Mouse (Mus musculus): ENCODE data around the gene Usp30.

Usp30 gene

GRCm38 (mm10) chr5:114067543-114067942, 2.3 kb downstream of the Usp30 start:
- no peak for DNase-seq (ENCODE audit: low spot score in 2 of 2)

- no peak for DNase-seq (ENCODE audit: low spot score in 2 of 2)
Observed at GRCm38 (mm10) chr5:114067982-114068381, 2.7 kb downstream of the Usp30 start.

- DNase-seq (ENCODE audit: low spot score in 2 of 2): no peak
Observed at GRCm38 (mm10) chr5:114070858-114071257, 5.6 kb downstream of the Usp30 start.

- DNase-seq (ENCODE audit: low spot score in 2 of 2): no peak
Observed at GRCm38 (mm10) chr5:114072262-114072661, 7.0 kb downstream of the Usp30 start.

- peak in 1 of 2 experiments; percentile 53 for DNase-seq (ENCODE audit: low spot score in 2 of 2)
Observed at GRCm38 (mm10) chr5:114077009-114077408, 11.7 kb downstream of the Usp30 start.

GRCm38 (mm10) chr5:114085501-114085900, 20.2 kb downstream of the Usp30 start:
- DNase-seq (ENCODE audit: low spot score in 2 of 2): no peak

- peak in 1 of 2 experiments; percentile 69 for DNase-seq (ENCODE audit: low spot score in 2 of 2)
Observed at GRCm38 (mm10) chr5:114087875-114088480, 22.7 kb downstream of the Usp30 start.

- no peak for DNase-seq (ENCODE audit: low spot score in 2 of 2)
Observed at GRCm38 (mm10) chr5:114090421-114091013, 25.3 kb downstream of the Usp30 start.

GRCm38 (mm10) chr5:114091057-114091807, 26.0 kb downstream of the Usp30 start, which contains the start of gene Svop:
Gene Svop, minus strand, starts transcription at chr5:114091570.
- DNase-seq (ENCODE audit: low spot score in 2 of 2): peak; percentile 87

- DNase-seq (ENCODE audit: low spot score in 2 of 2): peak; percentile 95 to 96
Observed at GRCm38 (mm10) chr5:114099709-114100389, 34.6 kb downstream of the Usp30 start.

- DNase-seq (ENCODE audit: low spot score in 2 of 2): peak in 1 of 2 experiments; percentile 42
Observed at GRCm38 (mm10) chr5:114100390-114101099, 35.3 kb downstream of the Usp30 start.

GRCm38 (mm10) chr5:114101873-114102272, 36.6 kb downstream of the Usp30 start:
- DNase-seq (ENCODE audit: low spot score in 2 of 2): no peak

- no peak for DNase-seq (ENCODE audit: low spot score in 2 of 2)
Observed at GRCm38 (mm10) chr5:114102807-114103206, 37.5 kb downstream of the Usp30 start.

- no peak for DNase-seq (ENCODE audit: low spot score in 2 of 2)
Observed at GRCm38 (mm10) chr5:114106391-114106935, 41.2 kb downstream of the Usp30 start.

- no peak for DNase-seq (ENCODE audit: low spot score in 2 of 2)
Observed at GRCm38 (mm10) chr5:114113334-114113733, 48.1 kb downstream of the Usp30 start.

GRCm38 (mm10) chr5:114115030-114115429, 49.8 kb downstream of the Usp30 start:
- DNase-seq (ENCODE audit: low spot score in 2 of 2): no peak

- DNase-seq (ENCODE audit: low spot score in 2 of 2): no peak
Observed at GRCm38 (mm10) chr5:114116586-114116985, 51.3 kb downstream of the Usp30 start.

GRCm38 (mm10) chr5:114119806-114120205, 54.5 kb downstream of the Usp30 start:
- no peak for DNase-seq (ENCODE audit: low spot score in 2 of 2)

- no peak for DNase-seq (ENCODE audit: low spot score in 2 of 2)
Observed at GRCm38 (mm10) chr5:114126008-114126407, 60.7 kb downstream of the Usp30 start.

- no peak for DNase-seq (ENCODE audit: low spot score in 2 of 2)
Observed at GRCm38 (mm10) chr5:114126499-114127244, 61.4 kb downstream of the Usp30 start.
